Mouse (Mus musculus) bone marrow, adult 2 months (tissue): ENCODE data around the gene Kansl3.

ENCODE experiments used
- CTCF ChIP-seq: fragments of 200-500 bp; IDR thresholded peaks from 2 replicates; pipeline ENCODE4 v1.5.1; 2011; ENCODE audit warnings: low read length, control low read depth; ENCODE audit not compliant: control insufficient read depth, insufficient read depth
- POLR2A ChIP-seq: fragments of 200-500 bp; IDR thresholded peaks from 2 replicates; pipeline ENCODE4 v1.6.1; 2011; ENCODE audit warnings: low read depth, mild to moderate bottlenecking, control low read depth, low read length, borderline replicate concordance; ENCODE audit not compliant: control insufficient read depth

- TF ChIP-seq POLR2A (no peak), CTCF (no peak)
These were observed 69.9 kb downstream of the Kansl3 start for GRCm38 (mm10) chr1:36299126-36299525.
